Mouse (Mus musculus): ENCODE results near the gene Coa5. TPM values are rescaled to one million over a fixed set of nuclear protein-coding genes. Genes with fewer than 3 reads are reported as not detected.

The Coa5 gene
- total and polyA plus RNA-seq, 3 experiments, result 43.8 to 79.8 (median 62.8) TPM

DNA sequence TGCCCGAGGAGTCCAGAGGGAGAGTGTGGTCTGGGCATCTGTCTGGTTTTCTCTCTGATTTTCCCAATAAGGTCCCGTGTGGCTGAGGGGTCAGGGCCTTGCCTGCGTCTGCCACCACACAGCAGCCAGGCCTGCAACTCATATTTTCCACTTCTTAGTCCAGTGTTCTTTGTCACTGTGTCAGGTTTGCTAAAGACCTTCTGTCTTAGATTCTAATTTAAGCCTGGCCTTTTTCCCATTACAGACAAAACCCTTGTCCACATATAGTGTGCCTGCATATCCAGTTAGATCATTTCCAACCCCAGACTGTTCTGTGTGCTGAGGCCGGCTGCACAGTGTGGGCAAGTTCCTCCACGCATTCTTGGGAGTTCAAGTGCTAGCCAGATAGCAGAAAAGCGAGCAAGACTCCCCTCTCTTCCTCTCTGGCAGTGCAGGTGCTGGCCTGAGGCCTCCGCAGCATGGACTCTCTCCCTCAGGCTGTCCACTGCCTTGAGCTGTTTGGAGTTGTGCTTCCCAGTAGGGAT, 43.4 kb downstream of the Coa5 start:
- in situ Hi-C loops (cut with MboI; ENCODE audit: low pct_ligation_motif_present, low pct_unique_long_range_greater_than_20kb, low sequenced_read_pairs), result no loop called here
- H3K4me3 ChIP-seq (replicated peaks in 1 of 3; ENCODE audit: low read depth in 2 of 3, low read length in 2 of 3, poor library complexity in 1 of 3), result no peak overlapping the region
- no peaks in the 10 kb centered on the region for H3K9me3 ChIP-seq (replicated peaks; ENCODE audit: low read length)
- dilution Hi-C loops (cut with MboI; ENCODE audit: extremely low pct_ligation_motif_present, extremely low pct_unique_long_range_greater_than_20kb, low sequenced_read_pairs), result no loop called here
- no peak for TF ChIP-seq SMC3 (IDR thresholded peaks at IDR 0.05; ENCODE audit: low read depth, low read length)
- no peak for TF ChIP-seq HCFC1 (IDR thresholded peaks at IDR 0.05; ENCODE audit: low read depth, low read length)
- TF ChIP-seq MEF2A (IDR thresholded peaks at IDR 0.05; ENCODE audit: borderline replicate concordance, low read depth, low read length), result 0 out of 2 replicates have a peak, but pooled peaks have one; percentile 46
- TF ChIP-seq MAX (IDR thresholded peaks at IDR 0.05; ENCODE audit: low read length), result no peak
- TF ChIP-seq TBP (conservative IDR thresholded peaks at IDR 0.05; ENCODE audit: low read depth, low read length), result no peak
- TF ChIP-seq ZKSCAN1 (IDR thresholded peaks at IDR 0.05; ENCODE audit: borderline replicate concordance, low read depth, low read length), result no peak
- TF ChIP-seq JUND (conservative IDR thresholded peaks at IDR 0.05; ENCODE audit: low read depth, low read length), result peak; percentile 77; the same call in 1 of the 2 replicates
- no peak for TF ChIP-seq NRF1 (IDR thresholded peaks at IDR 0.05; ENCODE audit: low read depth, low read length)
- no peak for TF ChIP-seq UBTF (IDR thresholded peaks at IDR 0.05; ENCODE audit: low read depth, low read length)
- no peak for TF ChIP-seq MAFK (IDR thresholded peaks at IDR 0.05; ENCODE audit: insufficient replicate concordance, low read length)
- TF ChIP-seq MYC (IDR thresholded peaks at IDR 0.05; ENCODE audit: low read depth, low read length), result no peak
- peak; percentile 65 for TF ChIP-seq BHLHE40 (IDR thresholded peaks at IDR 0.05; ENCODE audit: low read depth, low read length)
- TF ChIP-seq ETS1 (conservative IDR thresholded peaks at IDR 0.05; ENCODE audit: low read depth, low read length), result peak; percentile 53; the same call in 1 of the 2 replicates
- TF ChIP-seq CTCF (conservative IDR thresholded peaks at IDR 0.05 in 1 of 2, IDR thresholded peaks at IDR 0.05 in 1 of 2; ENCODE audit: low read depth in 2 of 2, low read length in 2 of 2), result no peak
- no peak for TF ChIP-seq USF1 (IDR thresholded peaks at IDR 0.05; ENCODE audit: low read depth, low read length)
- TF ChIP-seq RAD21 (IDR thresholded peaks at IDR 0.05; ENCODE audit: low read depth, low read length), result no peak
- peak; percentile 70 for TF ChIP-seq JUN (IDR thresholded peaks at IDR 0.05; ENCODE audit: insufficient read depth, low read depth, low read length)
- H3K27ac ChIP-seq (ENCODE audit: insufficient read depth, low read depth), result no peak overlapping the region
- H3K4me2 ChIP-seq (ENCODE audit: insufficient read depth, low read depth, poor library complexity, severe bottlenecking), result no peak overlapping the region
- H3K4me1 ChIP-seq (ENCODE audit: control insufficient read depth in 1 of 2, insufficient read depth in 2 of 2), result peaks cover 12 to 21% of the 10 kb centered on the region in 2 experiments
- peaks cover 15 to 56% of the 10 kb centered on the region in 2 experiments for H3K36me3 ChIP-seq (replicated peaks in 1 of 2; ENCODE audit: control insufficient read depth in 1 of 2, insufficient read depth in 1 of 2, low read length in 1 of 2)
- H3K27me3 ChIP-seq (replicated peaks), result no peaks in the 10 kb centered on the region
- no peak overlapping the region for H3K9ac ChIP-seq (ENCODE audit: insufficient read depth, low read depth)
- no peaks in the 10 kb centered on the region for H3K79me2 ChIP-seq (replicated peaks; ENCODE audit: control insufficient read depth, extremely low read depth, insufficient read depth, poor library complexity, severe bottlenecking)
- no peak for DNase-seq (ENCODE audit: extremely low read depth)

- Histone ChIP-seq H3K27ac (ENCODE audit: insufficient read depth, low read depth) (no peak overlapping the region), H3K9me3 (replicated peaks; ENCODE audit: low read length) (no peaks in the 10 kb centered on the region), H3K9ac (ENCODE audit: insufficient read depth, low read depth) (no peak overlapping the region), H3K27me3 (replicated peaks) (no peaks in the 10 kb centered on the region), H3K36me3 (replicated peaks in 1 of 2; ENCODE audit: control insufficient read depth in 1 of 2, insufficient read depth in 1 of 2, low read length in 1 of 2) (peaks cover 23 to 54% of the 10 kb centered on the region in 2 experiments), H3K4me2 (ENCODE audit: insufficient read depth, low read depth, poor library complexity, severe bottlenecking) (no peak overlapping the region), H3K4me3 (replicated peaks in 1 of 3; ENCODE audit: low read depth in 2 of 3, low read length in 2 of 3, poor library complexity in 1 of 3) (no peak overlapping the region), H3K4me1 (ENCODE audit: control insufficient read depth in 1 of 2, insufficient read depth in 2 of 2) (peaks cover 12 to 21% of the 10 kb centered on the region in 2 experiments), H3K79me2 (replicated peaks; ENCODE audit: control insufficient read depth, extremely low read depth, insufficient read depth, poor library complexity, severe bottlenecking) (no peaks in the 10 kb centered on the region)
- DNase-seq (ENCODE audit: extremely low read depth), result no peak
- dilution Hi-C loops (cut with MboI; ENCODE audit: extremely low pct_ligation_motif_present, extremely low pct_unique_long_range_greater_than_20kb, low sequenced_read_pairs) (no loop called here), in situ Hi-C loops (cut with MboI; ENCODE audit: low pct_ligation_motif_present, low pct_unique_long_range_greater_than_20kb, low sequenced_read_pairs) (loop anchor here (5.0 kb wide), 1 partner anchor 97 kb away; no protein-coding TSS in a partner anchor)
- TF ChIP-seq JUN (IDR thresholded peaks at IDR 0.05; ENCODE audit: insufficient read depth, low read depth, low read length) (no peak), MXI1 (IDR thresholded peaks at IDR 0.05; ENCODE audit: low read depth, low read length) (no peak), TCF12 (IDR thresholded peaks at IDR 0.05; ENCODE audit: low read depth, low read length) (no peak), GABPA (IDR thresholded peaks at IDR 0.05; ENCODE audit: insufficient replicate concordance, low read depth, low read length) (no peak), SMC3 (IDR thresholded peaks at IDR 0.05; ENCODE audit: low read depth, low read length) (no peak), CHD2 (IDR thresholded peaks at IDR 0.05; ENCODE audit: low read length) (no peak), MAZ (IDR thresholded peaks at IDR 0.05; ENCODE audit: low read depth, low read length) (no peak), MAX (IDR thresholded peaks at IDR 0.05; ENCODE audit: low read length) (no peak), UBTF (IDR thresholded peaks at IDR 0.05; ENCODE audit: low read depth, low read length) (no peak), ZC3H11A (IDR thresholded peaks at IDR 0.05; ENCODE audit: low read depth, low read length) (no peak), EP300 (IDR thresholded peaks at IDR 0.05; ENCODE audit: low read length) (no peak), BHLHE40 (IDR thresholded peaks at IDR 0.05; ENCODE audit: low read depth, low read length) (no peak), CTCF (conservative IDR thresholded peaks at IDR 0.05 in 1 of 2, IDR thresholded peaks at IDR 0.05 in 1 of 2; ENCODE audit: low read depth in 2 of 2, low read length in 2 of 2) (no peak), ZMIZ1 (IDR thresholded peaks at IDR 0.05; ENCODE audit: low read depth, low read length) (no peak), IRF4 (IDR thresholded peaks at IDR 0.05; ENCODE audit: low read depth, low read length) (no peak), USF2 (conservative IDR thresholded peaks at IDR 0.05; ENCODE audit: low read depth, low read length) (no peak), NRF1 (IDR thresholded peaks at IDR 0.05; ENCODE audit: low read depth, low read length) (no peak), RCOR1 (conservative IDR thresholded peaks at IDR 0.05; ENCODE audit: low read depth, low read length) (no peak), POLR2A (IDR thresholded peaks at IDR 0.05; ENCODE audit: low read depth, low read length) (no peak), KAT2A (IDR thresholded peaks at IDR 0.05; ENCODE audit: insufficient replicate concordance, low read length) (no peak)
These were observed 45.6 kb downstream of the Coa5 start for GRCm38 (mm10) chr1:37384304-37384703.
